Mouse (Mus musculus) CH12.LX (cell line): Measurements from ENCODE around the gene Pmpca. TPM values are rescaled to one million over a fixed set of nuclear protein-coding genes. Genes with fewer than 3 reads are reported as not detected.

Source experiments
- DNase-seq: peaks from one replicate; pipeline ENCODE4 v3.0.0-alpha.2; 2013; ENCODE audit errors: extremely low read depth
- H3K27ac ChIP-seq: 2 replicates; pipeline ENCODE4 v1.5.1; 2012; ENCODE audit warnings: low read depth, mild to moderate bottlenecking, control low read depth, moderate library complexity; ENCODE audit not compliant: insufficient read depth
- H3K27me3 ChIP-seq: replicated peaks from 2 replicates; pipeline ENCODE3; 2012; ENCODE audit warnings: inconsistent platforms
- H3K36me3 ChIP-seq, 2 experiments: replicated peaks in 1 of 2; 2 replicates each; pipeline versions ENCODE3 to v1.6.1; 2012; ENCODE audit warnings: inconsistent platforms in 1 of 2, low read length in 1 of 2, mild to moderate bottlenecking in 1 of 2, mixed read lengths in 1 of 2, moderate library complexity in 1 of 2; ENCODE audit not compliant: control insufficient read depth in 1 of 2, insufficient read depth in 1 of 2
- H3K4me1 ChIP-seq, 2 experiments: 2 replicates each; pipeline ENCODE4 v1.6.1; 2012; ENCODE audit warnings: inconsistent platforms in 1 of 2, moderate library complexity in 1 of 2; ENCODE audit not compliant: insufficient read depth in 2 of 2, control insufficient read depth in 1 of 2
- H3K4me2 ChIP-seq: 2 replicates; pipeline ENCODE4 v1.6.1; 2012; ENCODE audit warnings: low read depth, mild to moderate bottlenecking, control low read depth; ENCODE audit not compliant: poor library complexity, insufficient read depth, severe bottlenecking
- H3K4me3 ChIP-seq, 3 experiments: fragments of 150-350 bp in 1 of 3; sonication (generic) in 1 of 3; replicated peaks in 1 of 3; 2 replicates each; pipeline versions ENCODE3 to v1.5.1; 2011 to 2012; ENCODE audit warnings: low read depth in 2 of 3, low read length in 2 of 3, mild to moderate bottlenecking in 2 of 3, moderate library complexity in 2 of 3, control low read depth in 1 of 3, improper control_type of control experiment in 1 of 3, inconsistent platforms in 1 of 3, mixed read lengths in 1 of 3; ENCODE audit not compliant: poor library complexity in 1 of 3
- H3K79me2 ChIP-seq: replicated peaks from 2 replicates; pipeline ENCODE4 v1.6.1; 2012; ENCODE audit warnings: mild to moderate bottlenecking, moderate library complexity; ENCODE audit not compliant: control insufficient read depth, poor library complexity, insufficient read depth, severe bottlenecking; ENCODE audit errors: extremely low read depth
- H3K9ac ChIP-seq: 2 replicates; pipeline ENCODE4 v1.6.1; 2012; ENCODE audit warnings: low read depth, mild to moderate bottlenecking, control low read depth, moderate library complexity; ENCODE audit not compliant: insufficient read depth
- H3K9me3 ChIP-seq: replicated peaks from 2 replicates; pipeline ENCODE3; 2012; ENCODE audit warnings: low read length, inconsistent platforms, mixed read lengths
- BHLHE40 ChIP-seq: IDR thresholded peaks from 2 replicates; pipeline ENCODE4 v1.6.1; 2011; ENCODE audit warnings: mild to moderate bottlenecking, low read depth, low read length, improper control_type of control experiment
- CHD1 ChIP-seq: IDR thresholded peaks from 2 replicates; pipeline ENCODE4 v1.6.1; 2012; ENCODE audit warnings: low read depth, low read length, improper control_type of control experiment, inconsistent platforms
- CHD2 ChIP-seq: IDR thresholded peaks from 2 replicates; pipeline ENCODE4 v1.6.1; 2011; ENCODE audit warnings: low read length, improper control_type of control experiment
- CTCF ChIP-seq, 2 experiments: IDR thresholded peaks in 1 of 2; conservative IDR thresholded peaks in 1 of 2; 2 replicates each; pipeline ENCODE4 v1.5.1; 2011 to 2012; ENCODE audit warnings: low read depth in 2 of 2, low read length in 2 of 2, improper control_type of control experiment in 1 of 2, inconsistent platforms in 1 of 2, mild to moderate bottlenecking in 1 of 2, moderate library complexity in 1 of 2
- E2F4 ChIP-seq: IDR thresholded peaks from 2 replicates; pipeline ENCODE4 v1.6.1; 2011; ENCODE audit warnings: low read depth, low read length, improper control_type of control experiment; ENCODE audit not compliant: insufficient replicate concordance
- ELF1 ChIP-seq: IDR thresholded peaks from 2 replicates; pipeline ENCODE4 v1.6.1; 2014; ENCODE audit warnings: low read depth, mild to moderate bottlenecking, inconsistent platforms, low read length, improper control_type of control experiment
- EP300 ChIP-seq: IDR thresholded peaks from 2 replicates; pipeline ENCODE4 v1.6.1; 2011; ENCODE audit warnings: low read length, improper control_type of control experiment
- ETS1 ChIP-seq: conservative IDR thresholded peaks from 2 replicates; pipeline ENCODE4 v1.6.1; 2012; ENCODE audit warnings: low read depth, mild to moderate bottlenecking, inconsistent platforms, low read length, improper control_type of control experiment, moderate library complexity
- GABPA ChIP-seq: IDR thresholded peaks from 2 replicates; pipeline ENCODE4 v1.6.1; 2012; ENCODE audit warnings: low read depth, low read length, improper control_type of control experiment, inconsistent platforms; ENCODE audit not compliant: insufficient replicate concordance
- HCFC1 ChIP-seq: IDR thresholded peaks from 2 replicates; pipeline ENCODE4 v1.6.1; 2012; ENCODE audit warnings: low read depth, mild to moderate bottlenecking, inconsistent platforms, low read length, improper control_type of control experiment
- IRF4 ChIP-seq: IDR thresholded peaks from 2 replicates; pipeline ENCODE4 v1.6.1; 2014; ENCODE audit warnings: low read depth, mild to moderate bottlenecking, inconsistent platforms, low read length, improper control_type of control experiment
- JUN ChIP-seq: IDR thresholded peaks from 2 replicates; pipeline ENCODE4 v1.6.1; 2011; ENCODE audit warnings: low read depth, mild to moderate bottlenecking, low read length, improper control_type of control experiment, moderate library complexity; ENCODE audit not compliant: insufficient read depth
- JUND ChIP-seq: conservative IDR thresholded peaks from 2 replicates; pipeline ENCODE4 v1.6.1; 2011; ENCODE audit warnings: low read depth, low read length, improper control_type of control experiment
- KAT2A ChIP-seq: IDR thresholded peaks from 2 replicates; pipeline ENCODE4 v1.6.1; 2012; ENCODE audit warnings: low read length, improper control_type of control experiment, inconsistent platforms; ENCODE audit not compliant: insufficient replicate concordance
- MAFK ChIP-seq: IDR thresholded peaks from 2 replicates; pipeline ENCODE4 v1.6.1; 2011; ENCODE audit warnings: low read length, improper control_type of control experiment; ENCODE audit not compliant: insufficient replicate concordance
- MAX ChIP-seq: IDR thresholded peaks from 2 replicates; pipeline ENCODE4 v1.6.1; 2011; ENCODE audit warnings: low read length, improper control_type of control experiment
- MAZ ChIP-seq: IDR thresholded peaks from 2 replicates; pipeline ENCODE4 v1.6.1; 2012; ENCODE audit warnings: low read depth, mild to moderate bottlenecking, inconsistent platforms, low read length, improper control_type of control experiment, moderate library complexity
- MEF2A ChIP-seq: IDR thresholded peaks from 2 replicates; pipeline ENCODE4 v1.6.1; 2014; ENCODE audit warnings: low read depth, mild to moderate bottlenecking, inconsistent platforms, low read length, improper control_type of control experiment, borderline replicate concordance
- MXI1 ChIP-seq: IDR thresholded peaks from 2 replicates; pipeline ENCODE4 v1.6.1; 2011; ENCODE audit warnings: mild to moderate bottlenecking, low read depth, low read length, improper control_type of control experiment
- MYC ChIP-seq: IDR thresholded peaks from 2 replicates; pipeline ENCODE4 v1.6.1; 2011; ENCODE audit warnings: low read depth, mild to moderate bottlenecking, improper control_type of control experiment, low read length
- NELFE ChIP-seq: IDR thresholded peaks from 2 replicates; pipeline ENCODE4 v1.6.1; 2011; ENCODE audit warnings: low read depth, low read length, improper control_type of control experiment
- NRF1 ChIP-seq: IDR thresholded peaks from 2 replicates; pipeline ENCODE4 v1.6.1; 2014; ENCODE audit warnings: low read depth, mild to moderate bottlenecking, inconsistent platforms, low read length, improper control_type of control experiment, moderate library complexity
- PAX5 ChIP-seq: IDR thresholded peaks from 2 replicates; pipeline ENCODE4 v1.6.1; 2012; ENCODE audit warnings: low read length, inconsistent platforms, mixed read lengths
- POLR2A ChIP-seq: IDR thresholded peaks from 2 replicates; pipeline ENCODE4 v1.6.1; 2011; ENCODE audit warnings: low read depth, mild to moderate bottlenecking, improper control_type of control experiment, low read length
- POLR2AphosphoS2 ChIP-seq: IDR thresholded peaks from 2 replicates; pipeline ENCODE4 v1.6.1; 2011; ENCODE audit warnings: low read depth, low read length, improper control_type of control experiment
- RAD21 ChIP-seq: IDR thresholded peaks from 2 replicates; pipeline ENCODE4 v1.6.1; 2011; ENCODE audit warnings: low read depth, mild to moderate bottlenecking, low read length, improper control_type of control experiment, moderate library complexity
- RCOR1 ChIP-seq: conservative IDR thresholded peaks from 2 replicates; pipeline ENCODE4 v1.6.1; 2012; ENCODE audit warnings: low read depth, mild to moderate bottlenecking, inconsistent platforms, low read length, improper control_type of control experiment
- SIN3A ChIP-seq: IDR thresholded peaks from 2 replicates; pipeline ENCODE4 v1.6.1; 2012; ENCODE audit warnings: low read length, improper control_type of control experiment, inconsistent platforms
- SMC3 ChIP-seq: IDR thresholded peaks from 2 replicates; pipeline ENCODE4 v1.6.1; 2011; ENCODE audit warnings: low read depth, low read length, improper control_type of control experiment
- TBP ChIP-seq: conservative IDR thresholded peaks from 2 replicates; pipeline ENCODE4 v1.6.1; 2011; ENCODE audit warnings: low read depth, low read length, improper control_type of control experiment
- TCF12 ChIP-seq: IDR thresholded peaks from 2 replicates; pipeline ENCODE4 v1.6.1; 2014; ENCODE audit warnings: low read depth, mild to moderate bottlenecking, inconsistent platforms, low read length, improper control_type of control experiment
- UBTF ChIP-seq: IDR thresholded peaks from 2 replicates; pipeline ENCODE4 v1.6.1; 2012; ENCODE audit warnings: low read depth, mild to moderate bottlenecking, inconsistent platforms, low read length, improper control_type of control experiment, moderate library complexity
- USF1 ChIP-seq: IDR thresholded peaks from 2 replicates; pipeline ENCODE4 v1.6.1; 2014; ENCODE audit warnings: low read depth, mild to moderate bottlenecking, inconsistent platforms, low read length, improper control_type of control experiment
- USF2 ChIP-seq: conservative IDR thresholded peaks from 2 replicates; pipeline ENCODE4 v1.6.1; 2011; ENCODE audit warnings: low read depth, low read length, improper control_type of control experiment
- ZC3H11A ChIP-seq: IDR thresholded peaks from 2 replicates; pipeline ENCODE4 v1.6.1; 2012; ENCODE audit warnings: low read depth, mild to moderate bottlenecking, inconsistent platforms, low read length, improper control_type of control experiment
- ZKSCAN1 ChIP-seq: IDR thresholded peaks from 2 replicates; pipeline ENCODE4 v1.6.1; 2012; ENCODE audit warnings: low read depth, inconsistent platforms, low read length, improper control_type of control experiment, borderline replicate concordance
- ZMIZ1 ChIP-seq: IDR thresholded peaks from 2 replicates; pipeline ENCODE4 v1.6.1; 2012; ENCODE audit warnings: low read depth, mild to moderate bottlenecking, inconsistent platforms, low read length, improper control_type of control experiment
- dilution Hi-C: fragments of 300-500 bp; cut with MboI; formaldehyde crosslinking; loops from 2 replicates; pipeline ENCODE4 v1.14.3; 2020; ENCODE audit warnings: low sequenced_read_pairs; ENCODE audit not compliant: extremely low pct_unique_long_range_greater_than_20kb, extremely low pct_ligation_motif_present
- in situ Hi-C: fragments of 300-500 bp; cut with MboI; formaldehyde crosslinking; loops from 3 replicates; pipeline ENCODE4 v1.14.3; 2019; ENCODE audit warnings: low sequenced_read_pairs, low pct_ligation_motif_present, low pct_unique_long_range_greater_than_20kb, mixed read lengths
- polyA plus RNA-seq: library from polyadenylated mRNA; unstranded; fragments of >175 nt; gene quantifications from 2 replicates; pipeline ENCODE4 v1.2.1, GENCODE M21; 2012; ENCODE audit warnings: low read depth; ENCODE audit not compliant: insufficient read length
- total RNA-seq, 2 experiments: library from RNA; depleted of rRNA; stranded (reverse); fragments of 300-350 nt in 1 of 2; fragments of >200 nt in 1 of 2; gene quantifications; 2 replicates each; pipeline ENCODE4 v1.2.3; 2012 to 2014

Gene Pmpca
- total and polyA plus RNA-seq, 3 experiments, result 74.7 to 143 (median 79.5) TPM

DNA sequence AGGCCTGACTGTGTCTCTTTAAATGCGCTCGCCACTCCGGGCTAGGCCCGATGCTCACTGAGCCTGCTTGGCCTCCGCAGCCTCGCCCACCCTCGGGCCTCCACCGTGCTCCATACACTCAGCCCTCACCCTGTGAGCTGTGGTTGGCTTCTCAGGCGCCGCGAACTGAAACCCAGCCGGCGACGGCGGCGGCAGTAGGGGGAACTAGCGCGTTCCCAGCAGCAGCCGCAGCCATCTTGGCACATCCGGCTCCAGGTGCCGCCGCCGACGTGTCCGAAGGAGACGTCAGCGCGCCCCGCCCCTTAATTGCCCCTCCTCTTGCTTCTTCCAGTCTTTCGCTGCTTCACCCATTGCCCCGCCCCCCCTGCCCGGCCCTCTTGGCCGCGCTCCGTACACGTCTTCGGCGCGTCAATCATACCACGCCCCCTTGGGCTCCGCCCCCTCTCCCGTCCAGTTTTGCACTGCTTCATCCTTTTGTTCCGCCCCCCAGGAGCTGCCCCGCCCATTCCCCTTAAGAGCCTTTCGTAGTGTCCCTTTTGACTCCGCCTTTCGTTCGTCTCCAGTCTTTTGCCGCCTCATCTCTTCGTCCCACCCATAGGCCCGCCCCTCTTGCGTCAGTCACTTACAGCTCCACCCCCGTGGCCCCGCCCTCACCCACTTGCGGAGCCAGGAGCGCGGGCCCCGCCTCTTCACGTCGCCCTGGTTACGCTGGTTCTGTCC is 56.0 kb downstream of the Pmpca start, which contains the start of gene Sec16a:
Sec16a (minus strand) TSS at position 271 of the 720 bp plus-strand sequence.
- in situ Hi-C loops, result no loop called here
- peak; percentile 100 for DNase-seq
- Histone ChIP-seq H3K27me3 (no peaks in the 10 kb centered on the region), H3K4me3 (peak within 1 kb of the TSS; percentile 84 to 94 (median 87)), H3K9ac (peak within 1 kb of the TSS; percentile 76), H3K4me2 (peak within 1 kb of the TSS; percentile 92), H3K9me3 (no peaks in the 10 kb centered on the region), H3K4me1 (peaks cover 9 to 41% of the 10 kb centered on the region in 2 experiments), H3K27ac (peak within 1 kb of the TSS; percentile 33), H3K36me3 (peaks cover 17 to 32% of the 10 kb centered on the region in 2 experiments), H3K79me2 (peaks cover 33% of the 10 kb centered on the region)
- dilution Hi-C loops, result no loop called here
- peak; percentile 63; the same call in 1 of the 2 replicates for TF ChIP-seq ELF1
- TF ChIP-seq JUN, result no peak
- no peak for TF ChIP-seq POLR2AphosphoS2
- TF ChIP-seq TCF12, result peak; percentile 95
- peak; percentile 89 for TF ChIP-seq ZMIZ1
- peak; percentile 29; the same call in 1 of the 2 replicates for TF ChIP-seq BHLHE40
- 0 out of 2 replicates have a peak, but pooled peaks have one; percentile 21 for TF ChIP-seq EP300
- TF ChIP-seq CHD1, result no peak
- TF ChIP-seq ETS1, result peak; percentile 11; the same call in 1 of the 2 replicates
- peak; percentile 43 for TF ChIP-seq IRF4
- TF ChIP-seq NRF1, result peak; percentile 55
- TF ChIP-seq USF2, result no peak
- no peak for TF ChIP-seq PAX5
- no peak for TF ChIP-seq JUND
- no peak for TF ChIP-seq MAZ
- no peak for TF ChIP-seq RAD21
- no peak for TF ChIP-seq ZKSCAN1
- no peak for TF ChIP-seq GABPA
- TF ChIP-seq CHD2, result no peak
- no peak for TF ChIP-seq CTCF (conservative IDR thresholded peaks at IDR 0.05 in 1 of 2, IDR thresholded peaks at IDR 0.05 in 1 of 2; ENCODE audit: low read depth in 2 of 2, low read length in 2 of 2)
- peak; percentile 63; the same call in 1 of the 2 replicates for TF ChIP-seq KAT2A
- peak; percentile 81 for TF ChIP-seq SIN3A
- peak; percentile 73; the same call in 1 of the 2 replicates for TF ChIP-seq TBP
- TF ChIP-seq SMC3, result no peak
- 0 out of 2 replicates have a peak, but pooled peaks have one; percentile 62 for TF ChIP-seq UBTF
- TF ChIP-seq MAX, result peak; percentile 43; the same call in 1 of the 2 replicates
- peak; percentile 88 for TF ChIP-seq NELFE
- TF ChIP-seq USF1, result no peak
- TF ChIP-seq MEF2A, result peak; percentile 41; the same call in 1 of the 2 replicates
- no peak for TF ChIP-seq E2F4
- TF ChIP-seq RCOR1, result 0 out of 2 replicates have a peak, but pooled peaks have one; percentile 34
- TF ChIP-seq MAFK, result no peak
- TF ChIP-seq ZC3H11A, result no peak
- TF ChIP-seq POLR2A, result peak; percentile 81
- TF ChIP-seq MYC, result no peak
- TF ChIP-seq HCFC1, result peak; percentile 71
- no peak for TF ChIP-seq MXI1
